Mouse (Mus musculus): Measurements from ENCODE around the gene Ramp1. TPM values are rescaled to one million over a fixed set of nuclear protein-coding genes. Genes with fewer than 3 reads are reported as not detected.

Ramp1 gene
- polyA plus RNA-seq, 1 experiment from 2014 or later: 5.0 TPM

- Histone ChIP-seq H3K9me3 (ENCODE audit: low read depth, low read length) (no peaks in the 10 kb centered on the region), H3K4me3 (ENCODE audit: low read depth, low read length) (no peak overlapping the region), H3K36me3 (ENCODE audit: insufficient read depth) (no peaks in the 10 kb centered on the region), H3K9ac (no peak overlapping the region), H3K4me2 (no peak overlapping the region), H3K27ac (ENCODE audit: low read depth) (no peak overlapping the region), H3K27me3 (ENCODE audit: insufficient read depth, low read length) (0 out of 2 replicates have a peak, but pooled peaks cover 6% of the 10 kb centered on the region), H3K4me1 (ENCODE audit: insufficient read depth) (peaks cover 14% of the 10 kb centered on the region; the same call in 1 of the 2 replicates)
- no peak for DNase-seq
- WGBS: 37% methylated on average over 3 of the region's 3 CpGs
- ATAC-seq (ENCODE audit: insufficient read depth): no peak
- TF ChIP-seq CTCF (IDR thresholded peaks at IDR 0.05; ENCODE audit: low read depth): no peak
Observed at GRCm38 (mm10) chr1:91176026-91176425, 3.6 kb upstream of the Ramp1 start.

- no peaks in the 10 kb centered on the region for H3K9me3 ChIP-seq (ENCODE audit: low read depth, low read length)
- WGBS: 70% methylated on average over 4 of the region's 4 CpGs
- TF ChIP-seq CTCF (IDR thresholded peaks at IDR 0.05; ENCODE audit: low read depth): no peak
- no peak for ATAC-seq (ENCODE audit: insufficient read depth)
- no peak overlapping the region for H3K27ac ChIP-seq (ENCODE audit: low read depth)
- H3K4me2 ChIP-seq: no peak overlapping the region
- peaks cover 16% of the 10 kb centered on the region; the same call in 1 of the 2 replicates for H3K4me1 ChIP-seq (ENCODE audit: insufficient read depth)
- H3K27me3 ChIP-seq (ENCODE audit: insufficient read depth, low read length): 0 out of 2 replicates have a peak, but pooled peaks cover 6% of the 10 kb centered on the region
- H3K36me3 ChIP-seq (ENCODE audit: insufficient read depth): no peaks in the 10 kb centered on the region
- DNase-seq: no peak
- H3K9ac ChIP-seq: no peak overlapping the region
- no peak overlapping the region for H3K4me3 ChIP-seq (ENCODE audit: low read depth, low read length)
Observed at GRCm38 (mm10) chr1:91176871-91177270, 2.8 kb upstream of the Ramp1 start.

- ATAC-seq (ENCODE audit: insufficient read depth): peak; percentile 59; the same call in 1 of the 2 replicates
- Histone ChIP-seq H3K4me1 (ENCODE audit: insufficient read depth) (peaks cover 20% of the 10 kb centered on the region; the same call in 1 of the 2 replicates), H3K36me3 (ENCODE audit: insufficient read depth) (no peaks in the 10 kb centered on the region), H3K4me3 (ENCODE audit: low read depth, low read length) (no peak overlapping the region), H3K27me3 (ENCODE audit: insufficient read depth, low read length) (0 out of 2 replicates have a peak, but pooled peaks cover 10% of the 10 kb centered on the region), H3K9me3 (ENCODE audit: low read depth, low read length) (no peaks in the 10 kb centered on the region), H3K4me2 (no peak overlapping the region; the same call in 1 of the 2 replicates), H3K9ac (no peak overlapping the region), H3K27ac (ENCODE audit: low read depth) (no peak overlapping the region)
- 29% methylated on average over 5 of the region's 5 CpGs for WGBS
- DNase-seq: peak; percentile 81
- TF ChIP-seq CTCF (IDR thresholded peaks at IDR 0.05; ENCODE audit: low read depth): peak; percentile 89
Observed at GRCm38 (mm10) chr1:91179086-91179485, 536 bp upstream of the Ramp1 start.

GRCm38 (mm10) chr1:91180174-91180565, 548 bp downstream of the Ramp1 start:
- DNase-seq (peak; percentile 13), ATAC-seq (ENCODE audit: insufficient read depth) (no peak; the same call in 1 of the 2 replicates)
- H3K4me3 ChIP-seq (ENCODE audit: low read depth, low read length): peak overlapping the region; percentile 42
- peaks cover 20% of the 10 kb centered on the region; the same call in 1 of the 2 replicates for H3K4me1 ChIP-seq (ENCODE audit: insufficient read depth)
- H3K36me3 ChIP-seq (ENCODE audit: insufficient read depth): no peaks in the 10 kb centered on the region
- WGBS: 5% methylated on average over 14 of the region's 14 CpGs
- H3K4me2 ChIP-seq: peak overlapping the region; percentile 83
- H3K9me3 ChIP-seq (ENCODE audit: low read depth, low read length): no peaks in the 10 kb centered on the region
- 0 out of 2 replicates have a peak, but pooled peaks cover 10% of the 10 kb centered on the region for H3K27me3 ChIP-seq (ENCODE audit: insufficient read depth, low read length)
- H3K9ac ChIP-seq: peak overlapping the region; percentile 56
- no peak for TF ChIP-seq CTCF (IDR thresholded peaks at IDR 0.05; ENCODE audit: low read depth)
- H3K27ac ChIP-seq (ENCODE audit: low read depth): no peak overlapping the region

GRCm38 (mm10) chr1:91180723-91181122, 1.1 kb downstream of the Ramp1 start:
- 0 out of 2 replicates have a peak, but pooled peaks cover 10% of the 10 kb centered on the region for H3K27me3 ChIP-seq (ENCODE audit: insufficient read depth, low read length)
- no peak overlapping the region for H3K27ac ChIP-seq (ENCODE audit: low read depth)
- H3K9me3 ChIP-seq (ENCODE audit: low read depth, low read length): no peaks in the 10 kb centered on the region
- ATAC-seq (ENCODE audit: insufficient read depth): no peak
- H3K4me1 ChIP-seq (ENCODE audit: insufficient read depth): peaks cover 20% of the 10 kb centered on the region; the same call in 1 of the 2 replicates
- H3K4me2 ChIP-seq: peak overlapping the region; percentile 83
- no peaks in the 10 kb centered on the region for H3K36me3 ChIP-seq (ENCODE audit: insufficient read depth)
- no peak for TF ChIP-seq CTCF (IDR thresholded peaks at IDR 0.05; ENCODE audit: low read depth)
- 0 out of 2 replicates have a peak overlapping the region, but pooled peaks have one; percentile 7 for H3K4me3 ChIP-seq (ENCODE audit: low read depth, low read length)
- 45% methylated on average over 6 of the region's 6 CpGs for WGBS
- no peak for DNase-seq
- H3K9ac ChIP-seq: peak overlapping the region; percentile 56; the same call in 1 of the 2 replicates

- H3K9ac ChIP-seq: no peak overlapping the region
- H3K9me3 ChIP-seq (ENCODE audit: low read depth, low read length): no peaks in the 10 kb centered on the region
- WGBS: 13% methylated on average over 5 of the region's 5 CpGs
- ATAC-seq (ENCODE audit: insufficient read depth) (peak; percentile 56), DNase-seq (peak; percentile 18)
- H3K36me3 ChIP-seq (ENCODE audit: insufficient read depth): no peaks in the 10 kb centered on the region
- peak overlapping the region; percentile 47 for H3K4me2 ChIP-seq
- no peak overlapping the region for H3K4me3 ChIP-seq (ENCODE audit: low read depth, low read length)
- H3K27me3 ChIP-seq (ENCODE audit: insufficient read depth, low read length): 0 out of 2 replicates have a peak, but pooled peaks cover 10% of the 10 kb centered on the region
- peaks cover 20% of the 10 kb centered on the region; the same call in 1 of the 2 replicates for H3K4me1 ChIP-seq (ENCODE audit: insufficient read depth)
- TF ChIP-seq CTCF (IDR thresholded peaks at IDR 0.05; ENCODE audit: low read depth): no peak
- no peak overlapping the region for H3K27ac ChIP-seq (ENCODE audit: low read depth)
Observed at GRCm38 (mm10) chr1:91181261-91181660, 1.6 kb downstream of the Ramp1 start.

GRCm38 (mm10) chr1:91181784-91182450, 2.3 kb downstream of the Ramp1 start:
- Histone ChIP-seq H3K27ac (ENCODE audit: low read depth) (no peak overlapping the region), H3K4me3 (ENCODE audit: low read depth, low read length) (no peak overlapping the region), H3K9me3 (ENCODE audit: low read depth, low read length) (no peaks in the 10 kb centered on the region), H3K4me1 (ENCODE audit: insufficient read depth) (peaks cover 20% of the 10 kb centered on the region; the same call in 1 of the 2 replicates), H3K27me3 (ENCODE audit: insufficient read depth, low read length) (0 out of 2 replicates have a peak, but pooled peaks cover 10% of the 10 kb centered on the region), H3K9ac (0 out of 2 replicates have a peak overlapping the region, but pooled peaks have one; percentile 5), H3K36me3 (ENCODE audit: insufficient read depth) (no peaks in the 10 kb centered on the region), H3K4me2 (peak overlapping the region; percentile 47)
- peak; percentile 54; the same call in 1 of the 2 replicates for ATAC-seq (ENCODE audit: insufficient read depth)
- no peak for TF ChIP-seq CTCF (IDR thresholded peaks at IDR 0.05; ENCODE audit: low read depth)
- peak; percentile 48 for DNase-seq
- 11% methylated on average over 12 of the region's 12 CpGs for WGBS

All from lung, embryonic 14.5 days (tissue).